Mouse (Mus musculus): ENCODE data around the gene Vgll3. TPM values are rescaled to one million over a fixed set of nuclear protein-coding genes. Genes with fewer than 3 reads are reported as not detected.

Gene Vgll3
- not detected in 2 replicates for polyA plus RNA-seq (2012; ENCODE audit: insufficient read depth, insufficient read length, low replicate concordance, missing spikeins)

GRCm38 (mm10) chr16:65814918-65815881 lies at the start of gene Vgll3:
Gene Vgll3 (plus strand): TSS chr16:65815257.
- Histone ChIP-seq H3K27ac (ENCODE audit: insufficient read depth, low read depth, low read length) (no peak within 1 kb of the TSS), H3K4me1 (ENCODE audit: control insufficient read depth, insufficient read depth, low read length) (peaks cover 6% of the 10 kb centered on the region; the same call in 1 of the 2 replicates), H3K4me3 (ENCODE audit: insufficient read depth, low read depth, low read length) (peak within 1 kb of the TSS; percentile 71)
- TF ChIP-seq CTCF (IDR thresholded peaks at IDR 0.05; ENCODE audit: insufficient read depth, low read depth, low read length) (0 out of 2 replicates have a peak, but pooled peaks have one; percentile 25), POLR2A (IDR thresholded peaks at IDR 0.05; ENCODE audit: insufficient read depth, low read depth, low read length) (no peak)
- WGBS, result under 1% methylated on average over 86 of the region's 86 CpGs

GRCm38 (mm10) chr16:65765976-65766375 lies 49.1 kb upstream of the Vgll3 start:
- no peak overlapping the region for H3K27ac ChIP-seq (ENCODE audit: insufficient read depth, low read depth, low read length)
- no peaks in the 10 kb centered on the region for H3K4me1 ChIP-seq (ENCODE audit: control insufficient read depth, insufficient read depth, low read length)
- TF ChIP-seq POLR2A (IDR thresholded peaks at IDR 0.05; ENCODE audit: insufficient read depth, low read depth, low read length) (no peak), CTCF (IDR thresholded peaks at IDR 0.05; ENCODE audit: insufficient read depth, low read depth, low read length) (no peak)

GRCm38 (mm10) chr16:65785959-65786358 lies 29.1 kb upstream of the Vgll3 start:
- Histone ChIP-seq H3K4me1 (ENCODE audit: control insufficient read depth, insufficient read depth, low read length) (no peaks in the 10 kb centered on the region), H3K4me3 (ENCODE audit: insufficient read depth, low read depth, low read length) (no peak overlapping the region), H3K27ac (ENCODE audit: insufficient read depth, low read depth, low read length) (no peak overlapping the region)
- 36% methylated on average over 1 of the region's 1 CpGs for WGBS
- TF ChIP-seq CTCF (IDR thresholded peaks at IDR 0.05; ENCODE audit: insufficient read depth, low read depth, low read length), result no peak
- TF ChIP-seq POLR2A (IDR thresholded peaks at IDR 0.05; ENCODE audit: insufficient read depth, low read depth, low read length), result no peak

More at GRCm38 (mm10) chr16:65765976-65766375, 49.1 kb upstream of the Vgll3 start:
- H3K4me3 ChIP-seq (ENCODE audit: insufficient read depth, low read depth, low read length), result no peak overlapping the region

GRCm38 (mm10) chr16:65816059-65816458 lies 1.0 kb downstream of the Vgll3 start:
- H3K4me3 ChIP-seq (ENCODE audit: insufficient read depth, low read depth, low read length), result no peak overlapping the region
- WGBS, result 51% methylated on average over 3 of the region's 3 CpGs

GRCm38 (mm10) chr16:65818779-65819178 lies 3.7 kb downstream of the Vgll3 start:
- Histone ChIP-seq H3K4me1 (ENCODE audit: control insufficient read depth, insufficient read depth, low read length) (peaks cover 6% of the 10 kb centered on the region; the same call in 1 of the 2 replicates), H3K4me3 (ENCODE audit: insufficient read depth, low read depth, low read length) (no peak overlapping the region), H3K27ac (ENCODE audit: insufficient read depth, low read depth, low read length) (no peak overlapping the region)
- TF ChIP-seq CTCF (IDR thresholded peaks at IDR 0.05; ENCODE audit: insufficient read depth, low read depth, low read length) (no peak), POLR2A (IDR thresholded peaks at IDR 0.05; ENCODE audit: insufficient read depth, low read depth, low read length) (no peak)
- 89% methylated on average over 8 of the region's 8 CpGs for WGBS

More at GRCm38 (mm10) chr16:65816059-65816458, 1.0 kb downstream of the Vgll3 start:
- no peak for TF ChIP-seq CTCF (IDR thresholded peaks at IDR 0.05; ENCODE audit: insufficient read depth, low read depth, low read length)
- no peak for TF ChIP-seq POLR2A (IDR thresholded peaks at IDR 0.05; ENCODE audit: insufficient read depth, low read depth, low read length)
- Histone ChIP-seq H3K4me1 (ENCODE audit: control insufficient read depth, insufficient read depth, low read length) (peaks cover 6% of the 10 kb centered on the region; the same call in 1 of the 2 replicates), H3K27ac (ENCODE audit: insufficient read depth, low read depth, low read length) (no peak overlapping the region)

- no peak overlapping the region for H3K27ac ChIP-seq (ENCODE audit: insufficient read depth, low read depth, low read length)
- H3K4me1 ChIP-seq (ENCODE audit: control insufficient read depth, insufficient read depth, low read length), result peaks cover under 1% of the 10 kb centered on the region; the same call in 1 of the 2 replicates
- no peak for TF ChIP-seq CTCF (IDR thresholded peaks at IDR 0.05; ENCODE audit: insufficient read depth, low read depth, low read length)
- no peak for TF ChIP-seq POLR2A (IDR thresholded peaks at IDR 0.05; ENCODE audit: insufficient read depth, low read depth, low read length)
- no peak overlapping the region for H3K4me3 ChIP-seq (ENCODE audit: insufficient read depth, low read depth, low read length)
- WGBS, result 44% methylated on average over 2 of the region's 2 CpGs
Measured at GRCm38 (mm10) chr16:65820803-65821202, 5.7 kb downstream of the Vgll3 start.

- TF ChIP-seq POLR2A (IDR thresholded peaks at IDR 0.05; ENCODE audit: insufficient read depth, low read depth, low read length), result no peak
- TF ChIP-seq CTCF (IDR thresholded peaks at IDR 0.05; ENCODE audit: insufficient read depth, low read depth, low read length), result no peak
- H3K4me3 ChIP-seq (ENCODE audit: insufficient read depth, low read depth, low read length), result no peak overlapping the region
- no peaks in the 10 kb centered on the region for H3K4me1 ChIP-seq (ENCODE audit: control insufficient read depth, insufficient read depth, low read length)
- 75% methylated on average over 6 of the region's 6 CpGs for WGBS
- no peak overlapping the region for H3K27ac ChIP-seq (ENCODE audit: insufficient read depth, low read depth, low read length)
Measured at GRCm38 (mm10) chr16:65823721-65824120, 8.7 kb downstream of the Vgll3 start.

GRCm38 (mm10) chr16:65828141-65828565 lies 13.1 kb downstream of the Vgll3 start:
- Histone ChIP-seq H3K4me3 (ENCODE audit: insufficient read depth, low read depth, low read length) (no peak overlapping the region), H3K4me1 (ENCODE audit: control insufficient read depth, insufficient read depth, low read length) (no peaks in the 10 kb centered on the region), H3K27ac (ENCODE audit: insufficient read depth, low read depth, low read length) (no peak overlapping the region)
- TF ChIP-seq POLR2A (IDR thresholded peaks at IDR 0.05; ENCODE audit: insufficient read depth, low read depth, low read length) (no peak), CTCF (IDR thresholded peaks at IDR 0.05; ENCODE audit: insufficient read depth, low read depth, low read length) (no peak)
- 84% methylated on average over 9 of the region's 9 CpGs for WGBS

GRCm38 (mm10) chr16:65829096-65829495 lies 14.0 kb downstream of the Vgll3 start:
- no peak overlapping the region for H3K4me3 ChIP-seq (ENCODE audit: insufficient read depth, low read depth, low read length)
- 93% methylated on average over 6 of the region's 6 CpGs for WGBS
- no peak for TF ChIP-seq CTCF (IDR thresholded peaks at IDR 0.05; ENCODE audit: insufficient read depth, low read depth, low read length)
- TF ChIP-seq POLR2A (IDR thresholded peaks at IDR 0.05; ENCODE audit: insufficient read depth, low read depth, low read length), result no peak
- H3K4me1 ChIP-seq (ENCODE audit: control insufficient read depth, insufficient read depth, low read length), result no peaks in the 10 kb centered on the region
- H3K27ac ChIP-seq (ENCODE audit: insufficient read depth, low read depth, low read length), result no peak overlapping the region

Data from olfactory bulb, adult 2 months (tissue).